Mouse (Mus musculus) cerebellum, postnatal 10 days (tissue): ENCODE measurements at regions not wholly inside any gene's neighbourhood (a gene's known extent, or its start where the extent isn't known, plus 50 kb on each side); places are given as distances from the start of the nearest gene placed in this dataset.
"Not testable (repeated sequence)": the region's sequence is repeated elsewhere in the genome, so short reads cannot be mapped to it uniquely, and the experiment has no call there.

Experiments
- DNase-seq, 2 experiments: peaks; one replicate each; pipeline ENCODE4 v3.0.0; 2021; ENCODE audit warnings: mixed read lengths in 2 of 2

DNA sequence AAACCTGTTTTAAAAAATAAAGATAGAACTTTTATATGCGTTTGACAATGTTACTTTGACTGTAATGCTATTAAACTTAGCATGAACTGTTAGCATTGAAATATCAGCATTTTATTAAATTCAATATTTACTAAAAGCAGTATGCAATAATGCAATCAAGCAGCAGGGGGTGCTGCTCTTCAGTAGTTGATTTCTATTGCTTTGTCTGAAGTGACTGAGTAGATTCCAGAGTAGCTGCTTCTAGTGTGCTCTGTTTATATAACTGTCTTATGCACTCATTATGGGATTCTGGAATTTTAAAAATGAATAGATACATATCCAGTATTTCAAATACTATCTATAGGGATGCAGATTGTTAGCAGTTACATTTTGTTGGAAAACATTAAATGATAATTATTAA is 146.2 kb downstream of the Gm28710 start:
- peak; percentile 63 to 74 for DNase-seq

- DNase-seq = peak; percentile 29 to 66
Measured at GRCm38 (mm10) chr5:16947430-16947829, 155.8 kb downstream of the Gm28710 start.

DNA sequence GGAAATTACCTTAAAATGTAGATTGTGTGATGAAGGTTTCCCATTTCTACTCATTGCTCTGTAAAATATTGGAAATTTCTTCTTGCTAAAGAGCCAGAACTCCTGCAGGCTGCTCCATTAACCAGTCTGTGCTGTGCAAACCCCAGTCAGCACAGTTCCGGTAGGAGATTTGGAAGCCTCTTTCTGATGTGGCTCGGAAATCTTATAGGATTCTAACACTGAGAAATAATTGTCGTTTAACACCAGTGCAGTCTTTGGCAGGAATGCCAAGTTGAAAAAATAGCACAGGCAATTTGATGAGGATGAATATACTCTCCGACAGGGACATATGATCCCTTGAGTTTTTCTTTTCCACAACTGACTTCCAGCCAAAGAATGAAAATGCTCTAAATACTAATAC is 176.1 kb downstream of the Gm28710 start:
- peak in 1 of 2 experiments; percentile 3 for DNase-seq

DNA sequence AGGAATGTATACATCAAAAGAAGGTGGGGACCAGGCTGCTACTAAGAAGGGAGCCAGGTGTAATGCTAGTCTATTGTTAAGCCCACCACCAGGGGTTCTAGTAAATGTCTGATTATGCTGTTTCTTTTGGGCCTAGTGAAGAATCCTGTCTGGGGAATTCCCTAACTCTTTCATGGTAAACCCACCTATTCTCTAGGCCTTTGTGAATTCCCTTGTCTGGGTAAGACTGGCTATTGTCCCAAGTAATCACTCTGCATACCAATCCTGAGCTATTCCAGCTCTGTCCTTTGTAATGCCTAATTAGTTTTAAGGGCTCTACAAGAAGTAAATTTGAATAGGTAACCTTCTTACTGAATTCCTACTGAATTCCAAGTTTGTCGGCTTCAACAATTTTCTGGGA is 177.2 kb downstream of the Gm28710 start:
- not testable (repeated sequence) for DNase-seq

DNA sequence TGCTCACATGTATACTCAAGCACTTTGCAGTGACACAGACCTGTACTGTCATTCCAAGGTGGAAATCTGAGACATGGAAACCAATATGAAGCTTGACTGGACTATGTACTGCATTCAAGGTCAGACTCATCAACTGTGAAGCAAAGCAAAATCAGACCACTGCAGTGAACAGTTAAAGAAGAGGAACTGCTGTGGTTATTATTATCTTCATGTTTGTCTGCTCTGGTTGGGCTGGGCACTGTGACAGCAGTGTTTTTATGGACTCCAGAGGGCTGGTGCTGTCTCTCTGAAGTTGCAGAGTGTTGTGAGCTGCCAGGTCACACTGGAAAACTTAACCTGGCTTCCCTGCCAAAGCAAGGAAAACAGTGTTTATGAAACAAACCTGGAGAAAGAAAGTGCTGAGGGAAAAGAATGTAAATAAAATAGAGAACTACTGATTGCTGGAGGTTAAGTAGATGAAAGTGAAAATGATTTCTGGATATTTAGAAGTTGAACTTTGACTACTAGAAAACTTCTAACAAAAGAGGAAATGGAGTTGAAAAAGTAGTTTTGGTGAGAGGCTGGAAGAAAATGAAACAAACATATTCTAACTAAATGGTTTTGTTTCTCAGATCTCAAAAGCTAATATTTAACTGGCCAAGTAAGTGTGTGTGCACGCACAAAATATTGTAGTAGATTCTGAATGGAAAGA is 181.7 kb downstream of the Gm28710 start:
- DNase-seq = no peak

DNA sequence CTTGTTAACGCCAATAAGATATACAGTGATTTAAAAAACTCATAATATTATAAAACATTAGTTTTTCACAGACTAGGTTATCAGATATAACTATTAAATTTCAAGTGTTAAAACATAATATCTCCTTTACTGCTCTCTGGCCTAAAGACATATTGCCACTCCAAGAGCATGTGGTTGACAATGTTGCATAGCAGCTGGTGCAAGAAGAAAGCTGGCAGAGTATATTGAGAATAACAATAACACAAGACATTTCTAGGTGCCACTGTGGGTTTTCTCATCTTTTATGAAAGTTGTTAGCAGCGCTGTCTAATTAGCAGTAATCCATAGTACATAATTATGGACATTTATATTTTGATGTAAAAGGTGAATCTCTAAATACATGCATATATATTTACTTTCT is 184.4 kb downstream of the Gm28710 start:
- DNase-seq = no peak

GRCm38 (mm10) chr5:16984877-16985276 is 193.3 kb downstream of the Gm28710 start:
- peak in 1 of 2 experiments; percentile 1 for DNase-seq

DNA sequence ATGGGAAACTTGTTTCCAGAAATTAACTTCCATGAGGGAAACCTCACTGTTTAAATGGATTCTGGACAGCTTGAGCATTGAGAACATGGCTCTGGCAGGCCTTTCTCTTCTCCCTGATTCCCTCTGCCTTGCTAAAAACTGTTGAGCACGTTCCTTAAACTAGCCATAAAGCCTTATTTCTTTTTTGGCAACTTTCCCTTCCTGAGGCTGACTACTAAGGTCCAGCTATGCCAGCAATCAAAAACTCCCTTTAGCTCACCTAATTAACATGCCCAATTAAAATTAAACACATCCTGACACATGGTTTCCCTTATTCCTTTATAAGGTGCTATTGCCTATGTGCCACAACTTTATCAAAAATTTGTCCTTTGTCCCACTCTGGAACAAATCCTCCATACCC is 199.9 kb downstream of the Gm28710 start:
- no peak for DNase-seq

GRCm38 (mm10) chr5:16999183-16999582 is 207.6 kb downstream of the Gm28710 start:
- peak in 1 of 2 experiments; percentile 3 for DNase-seq

- DNase-seq = no peak
Measured at GRCm38 (mm10) chr5:17006807-17007522, 215.4 kb downstream of the Gm28710 start.

- no peak for DNase-seq
Measured at GRCm38 (mm10) chr5:17021636-17022035, 230.0 kb downstream of the Gm28710 start.

GRCm38 (mm10) chr5:17053935-17054334 is 262.3 kb downstream of the Gm28710 start:
- no peak for DNase-seq

GRCm38 (mm10) chr5:17064565-17064964 is 273.0 kb downstream of the Gm28710 start:
- DNase-seq = no peak

DNA sequence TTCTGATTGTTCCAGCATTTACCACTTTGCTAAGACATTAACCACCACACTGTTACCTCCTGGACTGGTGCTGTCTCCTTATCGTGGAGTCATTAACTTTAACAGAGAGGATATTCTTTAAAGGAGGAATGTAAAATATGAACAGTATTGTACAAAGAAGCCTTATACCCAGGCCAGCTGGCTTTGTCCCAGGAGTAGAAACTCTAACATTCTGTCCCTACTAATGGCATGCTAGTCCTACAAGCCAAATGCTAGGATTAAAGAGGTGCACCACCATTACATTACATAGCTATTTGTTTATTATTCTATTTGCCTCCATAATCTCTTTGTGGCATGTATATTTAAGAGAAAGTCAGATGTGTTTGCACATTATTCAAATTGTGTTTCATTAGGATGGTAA is 288.8 kb downstream of the Gm28710 start:
- DNase-seq = no peak

DNA sequence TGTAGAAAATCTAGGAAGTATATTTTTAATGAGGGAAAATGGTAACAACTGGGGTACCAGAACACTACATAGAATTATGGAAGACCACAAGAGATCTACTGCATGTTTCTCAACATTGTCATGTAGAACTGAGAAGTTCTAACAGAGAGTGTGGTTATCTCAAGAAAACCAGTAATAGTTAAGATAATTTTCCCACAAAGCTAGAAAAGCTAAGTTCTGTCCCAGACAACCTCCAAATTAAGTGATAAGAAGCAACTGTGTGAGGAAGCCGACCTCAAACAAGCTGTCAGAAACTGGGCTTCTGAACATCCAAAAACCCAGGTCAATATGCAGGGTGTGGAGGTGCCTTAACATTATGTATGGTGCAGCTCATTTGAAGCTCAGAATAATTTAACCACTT is 261.4 kb upstream of the Speer4f2 start:
- no peak for DNase-seq

DNA sequence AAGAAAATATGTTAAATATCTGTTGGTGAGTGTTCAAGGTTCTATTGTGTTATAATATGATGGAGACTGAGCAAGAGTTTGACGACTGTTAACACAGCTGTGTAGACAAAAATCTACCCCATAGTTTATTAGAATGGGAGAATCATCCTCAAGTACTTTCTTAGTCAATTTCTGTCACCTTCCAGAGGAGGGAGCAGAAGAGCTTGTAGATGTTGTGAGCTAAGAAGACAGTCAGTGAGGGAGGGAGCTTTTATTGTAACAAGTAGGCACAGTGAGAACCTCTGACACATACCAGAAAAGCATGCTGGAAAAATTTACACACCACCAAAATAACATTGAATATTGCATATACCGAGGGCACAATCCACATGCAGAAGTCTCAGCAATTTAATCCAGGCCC is 261.0 kb upstream of the Speer4f2 start:
- peak in 1 of 2 experiments; percentile 6 for DNase-seq

DNA sequence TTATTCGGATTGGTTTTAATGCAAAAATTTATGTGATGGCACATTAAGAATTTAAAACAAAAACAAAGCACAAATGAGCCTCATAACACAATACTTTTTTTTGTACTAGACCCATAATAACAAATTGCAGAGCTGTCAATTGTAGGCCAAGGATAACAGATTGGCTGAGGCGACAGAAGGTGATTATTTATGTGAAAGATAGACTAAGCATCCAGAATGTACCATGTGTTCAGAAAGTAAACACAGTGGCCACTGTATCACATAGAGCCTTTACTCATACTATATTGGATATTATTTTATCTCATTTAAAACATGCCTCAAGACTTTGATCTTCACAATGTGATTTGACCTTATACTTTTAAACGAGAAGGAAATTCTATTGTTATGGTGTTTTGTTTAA is 257.9 kb upstream of the Speer4f2 start:
- DNase-seq = no peak

- DNase-seq = no peak
Measured at GRCm38 (mm10) chr5:17116072-17116471, 256.9 kb upstream of the Speer4f2 start.

DNA sequence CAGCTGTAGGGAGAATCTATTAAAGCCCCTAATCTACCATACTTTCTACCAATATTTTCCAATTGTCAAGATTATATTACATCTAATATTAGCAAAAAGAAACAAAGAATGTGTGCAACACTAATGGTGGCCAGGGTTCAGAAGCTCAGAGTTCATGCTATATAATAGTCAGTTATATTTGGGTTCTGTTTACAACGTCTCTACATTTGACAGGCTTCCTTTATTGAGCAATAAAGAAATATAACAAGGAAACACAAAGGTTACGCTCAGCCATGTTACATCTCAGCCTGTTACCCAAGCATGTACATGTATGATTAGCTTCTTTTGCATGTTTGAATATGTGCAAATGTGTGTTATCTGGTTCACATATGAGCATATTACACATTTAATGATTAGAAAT is 247.7 kb upstream of the Speer4f2 start:
- no peak for DNase-seq

- no peak for DNase-seq
Measured at GRCm38 (mm10) chr5:17127501-17127900, 245.5 kb upstream of the Speer4f2 start.

DNA sequence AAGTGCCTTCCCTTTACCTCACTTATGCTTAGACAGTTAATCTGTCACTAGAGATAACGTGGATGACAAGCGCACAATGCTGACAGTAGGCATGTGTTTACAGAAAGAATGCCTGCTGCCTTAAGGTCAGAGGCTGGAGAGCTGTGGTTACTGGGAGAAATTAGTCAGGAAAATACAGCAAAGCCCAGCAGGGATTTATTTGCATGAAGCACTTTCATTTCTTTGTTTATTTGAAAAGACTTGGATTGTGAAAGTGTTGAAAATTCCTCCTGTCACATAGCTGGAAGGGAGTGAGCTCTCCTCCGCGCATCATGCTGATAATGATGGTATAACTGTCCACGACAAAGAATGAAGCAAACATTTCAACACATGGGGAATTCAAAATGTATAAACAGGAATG is 237.5 kb upstream of the Speer4f2 start:
- no peak for DNase-seq

GRCm38 (mm10) chr5:17141555-17141954 is 231.4 kb upstream of the Speer4f2 start:
- DNase-seq = no peak

DNA sequence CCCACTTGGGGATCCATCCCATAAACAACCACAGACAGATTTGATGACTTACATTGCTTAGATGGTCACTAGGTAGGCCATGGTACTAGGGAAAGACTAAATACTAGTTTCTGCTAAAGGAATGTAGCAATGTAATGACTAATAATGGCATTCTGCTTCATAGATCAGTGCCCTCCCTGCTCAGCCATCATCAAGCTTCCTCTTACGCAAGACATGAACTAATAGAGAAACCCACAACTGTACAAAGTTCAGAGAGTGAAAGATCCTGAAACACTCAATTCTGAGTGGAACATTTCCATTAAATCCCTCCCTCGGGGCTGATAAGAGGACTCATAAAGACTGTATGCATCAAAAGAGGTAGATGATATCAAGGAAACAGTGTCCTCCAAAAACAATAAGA is 198.4 kb upstream of the Speer4f2 start:
- no peak for DNase-seq

DNA sequence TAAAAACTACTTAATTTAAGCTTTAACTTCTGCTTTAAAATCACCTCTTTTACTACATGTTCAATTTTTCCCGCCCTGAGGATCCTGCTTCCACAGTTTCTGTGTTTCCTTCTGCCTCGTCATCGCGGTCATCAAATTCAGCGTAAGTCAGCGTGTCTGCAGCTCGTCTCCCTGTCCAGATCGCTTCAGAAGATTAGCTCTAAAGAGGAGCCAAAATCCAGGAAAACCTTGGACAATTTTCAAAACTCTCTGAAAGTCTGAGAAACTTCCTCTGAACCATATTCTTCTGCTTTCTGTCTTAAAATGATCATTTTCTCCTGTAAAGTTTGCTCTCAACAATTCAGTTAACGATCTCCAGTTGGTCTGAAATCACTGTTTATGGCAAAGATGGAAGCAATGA is 196.2 kb upstream of the Speer4f2 start:
- DNase-seq = peak; percentile 11 to 14
